Mouse (Mus musculus) layer of hippocampus, adult 8-10 months (tissue): Measurements from ENCODE around the gene Slc25a12. TPM values are rescaled to one million over a fixed set of nuclear protein-coding genes. Genes with fewer than 3 reads are reported as not detected.
"Not testable (repeated sequence)": the region's sequence is repeated elsewhere in the genome, so short reads cannot be mapped to it uniquely, and the experiment has no call there.

Experiments
- DNase-seq, 2 experiments: peaks; one replicate each; pipeline ENCODE4 v3.0.0; 2022; ENCODE audit warnings: low spot score in 2 of 2
- total RNA-seq, 4 experiments: library from RNA; stranded (reverse); gene quantifications; 2 replicates each; pipeline ENCODE4 v1.2.4; 2022

Slc25a12 gene
- total RNA-seq, result 100 to 1,000 TPM; 162 to 175 (median 163) TPM

- peak; percentile 60 to 73 for DNase-seq
These were observed at the start of gene Slc25a12 for GRCm38 (mm10) chr2:71367125-71367880. Gene Slc25a12 (minus strand): TSS chr2:71367749.

GRCm38 (mm10) chr2:71405613-71406012, 38.1 kb upstream of the Slc25a12 start:
- DNase-seq, result no peak

GRCm38 (mm10) chr2:71389864-71390263, 22.3 kb upstream of the Slc25a12 start:
- no peak for DNase-seq

- peak; percentile 91 to 93 for DNase-seq
These were observed 21.6 kb upstream of the Slc25a12 start, which contains the start of gene Hat1 for GRCm38 (mm10) chr2:71388951-71389763. Gene Hat1 (plus strand): TSS chr2:71388958.

GRCm38 (mm10) chr2:71387766-71388165, 20.2 kb upstream of the Slc25a12 start:
- DNase-seq, result no peak

- DNase-seq, result no peak
These were observed 16.3 kb upstream of the Slc25a12 start for GRCm38 (mm10) chr2:71383890-71384289.

GRCm38 (mm10) chr2:71381962-71382361, 14.4 kb upstream of the Slc25a12 start:
- DNase-seq, result no peak

GRCm38 (mm10) chr2:71377426-71377825, 9.9 kb upstream of the Slc25a12 start:
- no peak for DNase-seq

GRCm38 (mm10) chr2:71376433-71376906, 8.9 kb upstream of the Slc25a12 start:
- no peak for DNase-seq

GRCm38 (mm10) chr2:71374275-71375155, 7.0 kb upstream of the Slc25a12 start:
- no peak for DNase-seq

GRCm38 (mm10) chr2:71372261-71372660, 4.7 kb upstream of the Slc25a12 start:
- DNase-seq, result not testable (repeated sequence)

- DNase-seq, result peak; percentile 32 to 35
These were observed 4.2 kb upstream of the Slc25a12 start for GRCm38 (mm10) chr2:71371790-71372189.

GRCm38 (mm10) chr2:71368086-71368485, 537 bp upstream of the Slc25a12 start:
- no peak for DNase-seq

- DNase-seq, result no peak
These were observed 878 bp downstream of the Slc25a12 start for GRCm38 (mm10) chr2:71366618-71367124.

GRCm38 (mm10) chr2:71360192-71360591, 7.4 kb downstream of the Slc25a12 start:
- DNase-seq, result no peak

- no peak for DNase-seq
These were observed 9.2 kb downstream of the Slc25a12 start for GRCm38 (mm10) chr2:71358347-71358746.

GRCm38 (mm10) chr2:71354055-71354425, 13.5 kb downstream of the Slc25a12 start:
- no peak for DNase-seq

- no peak for DNase-seq
These were observed 14.1 kb downstream of the Slc25a12 start for GRCm38 (mm10) chr2:71353306-71354054.

GRCm38 (mm10) chr2:71351727-71351987, 15.9 kb downstream of the Slc25a12 start:
- no peak for DNase-seq

- no peak for DNase-seq
These were observed 16.4 kb downstream of the Slc25a12 start for GRCm38 (mm10) chr2:71350904-71351726.
